Mouse (Mus musculus) liver, embryonic 12.5 days (tissue): ENCODE results near the gene Vmn2r70. TPM values are rescaled to one million over a fixed set of nuclear protein-coding genes. Genes with fewer than 3 reads are reported as not detected.

ENCODE experiments used
- ATAC-seq: fragments of 200-750 bp; cut with Nextera tagmentation; 2 replicates; pipeline ENCODE4 v1.8.0; 2017; ENCODE audit warnings: moderate number of reproducible peaks, mild to moderate bottlenecking, moderate library complexity
- H3K27ac ChIP-seq: fragments of 300-500 bp; sonication (generic); 2 replicates; pipeline ENCODE4 v1.5.1; 2016; ENCODE audit warnings: mild to moderate bottlenecking
- H3K27me3 ChIP-seq: fragments of 300-500 bp; sonication (generic); replicated peaks from 2 replicates; pipeline ENCODE4 v1.6.1; 2016; ENCODE audit warnings: mild to moderate bottlenecking, moderate library complexity
- H3K36me3 ChIP-seq: fragments of 300-500 bp; sonication (generic); 2 replicates; pipeline ENCODE4 v1.6.1; 2016; ENCODE audit warnings: mild to moderate bottlenecking, moderate library complexity
- H3K4me1 ChIP-seq: fragments of 300-500 bp; sonication (generic); 2 replicates; pipeline ENCODE4 v1.6.1; 2016
- H3K4me2 ChIP-seq: fragments of 300-500 bp; sonication (generic); 2 replicates; pipeline ENCODE4 v1.6.1; 2016; ENCODE audit warnings: mild to moderate bottlenecking, moderate library complexity
- H3K4me3 ChIP-seq: fragments of 300-500 bp; sonication (generic); 2 replicates; pipeline ENCODE4 v1.5.1; 2016; ENCODE audit warnings: mild to moderate bottlenecking, moderate library complexity
- H3K9ac ChIP-seq: fragments of 300-500 bp; sonication (generic); 2 replicates; pipeline ENCODE4 v1.6.1; 2016; ENCODE audit warnings: mild to moderate bottlenecking, moderate library complexity
- H3K9me3 ChIP-seq: fragments of 300-500 bp; sonication (generic); replicated peaks from 2 replicates; pipeline ENCODE4 v1.6.1; 2016; ENCODE audit warnings: mild to moderate bottlenecking, moderate library complexity
- WGBS: fragments of 180-500 bp; shearing (Covaris S2); methylation state at CpG from one replicate; pipeline ENCODE4 v1.1.7; 2016; ENCODE audit not compliant: insufficient replicate concordance; 5-methylcytosine and 5-hydroxymethylcytosine counted together
- polyA plus RNA-seq: library from polyadenylated mRNA; unstranded; fragments of >200 nt; fragmentation: Nextera tagmentation; extraction: Ambion mirVana; gene quantifications from 2 replicates; pipeline ENCODE4 v1.2.1, GENCODE M21; 2016

Gene Vmn2r70
- not detected in 2 replicates for polyA plus RNA-seq

DNA sequence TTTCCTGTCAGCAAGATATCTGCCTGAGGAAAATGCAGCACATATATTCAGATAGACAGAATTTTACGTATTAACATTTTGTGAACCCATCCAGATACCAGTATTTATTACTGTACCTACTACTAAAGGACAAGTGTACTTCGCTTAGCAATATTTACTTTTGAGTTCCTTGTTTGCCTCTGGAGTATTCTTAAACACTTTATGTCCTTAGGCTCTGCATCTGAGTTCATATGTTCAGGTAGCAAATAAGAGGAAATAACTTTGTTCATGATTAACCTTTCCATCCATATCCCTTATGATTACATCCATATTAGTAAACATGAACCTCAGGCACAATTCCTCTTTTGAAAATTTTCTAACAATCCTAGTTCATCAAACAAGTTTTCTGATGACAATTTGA lies at the start of gene Vmn2r70:
Vmn2r70 (minus strand) TSS at position 101 of the 400 bp plus-strand sequence.
- H3K27me3 ChIP-seq = no peaks in the 10 kb centered on the region
- 49% methylated on average over 2 of the region's 2 CpGs for WGBS
- H3K4me3 ChIP-seq = no peak within 1 kb of the TSS
- H3K4me2 ChIP-seq = no peak within 1 kb of the TSS
- H3K4me1 ChIP-seq = no peaks in the 10 kb centered on the region
- H3K27ac ChIP-seq = no peak within 1 kb of the TSS
- no peak for ATAC-seq
- H3K9me3 ChIP-seq = no peaks in the 10 kb centered on the region
- H3K36me3 ChIP-seq = no peaks in the 10 kb centered on the region
- H3K9ac ChIP-seq = no peak within 1 kb of the TSS

DNA sequence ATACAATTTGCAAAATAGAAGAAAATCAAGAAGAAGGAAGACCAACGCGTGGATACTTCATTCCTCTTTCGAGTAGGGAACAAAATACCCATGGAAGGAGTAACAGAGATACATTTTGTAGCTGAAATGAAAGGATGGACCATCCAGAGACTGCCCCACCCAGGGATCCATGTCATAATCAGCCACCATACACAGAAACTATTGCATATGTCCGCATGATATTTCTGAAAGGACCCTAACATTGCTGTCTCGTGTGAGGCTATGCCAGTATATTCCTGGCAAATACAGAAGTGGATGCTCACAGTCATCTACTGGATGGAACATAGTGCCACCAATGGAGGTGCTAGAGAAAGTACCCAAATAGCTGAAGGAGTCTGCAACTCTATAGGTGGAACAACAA lies 6.2 kb downstream of the Vmn2r70 start, which contains the start of gene Vmn2r71:
Vmn2r71 (plus strand) TSS at position 301 of the 400 bp plus-strand sequence.
- no peaks in the 10 kb centered on the region for H3K27me3 ChIP-seq
- H3K4me3 ChIP-seq = no peak within 1 kb of the TSS
- H3K36me3 ChIP-seq = no peaks in the 10 kb centered on the region
- WGBS = 73% methylated on average over 5 of the region's 5 CpGs
- no peaks in the 10 kb centered on the region for H3K9me3 ChIP-seq
- no peak within 1 kb of the TSS for H3K9ac ChIP-seq
- no peak within 1 kb of the TSS for H3K27ac ChIP-seq
- H3K4me1 ChIP-seq = no peaks in the 10 kb centered on the region
- no peak for ATAC-seq
- no peak within 1 kb of the TSS for H3K4me2 ChIP-seq

DNA sequence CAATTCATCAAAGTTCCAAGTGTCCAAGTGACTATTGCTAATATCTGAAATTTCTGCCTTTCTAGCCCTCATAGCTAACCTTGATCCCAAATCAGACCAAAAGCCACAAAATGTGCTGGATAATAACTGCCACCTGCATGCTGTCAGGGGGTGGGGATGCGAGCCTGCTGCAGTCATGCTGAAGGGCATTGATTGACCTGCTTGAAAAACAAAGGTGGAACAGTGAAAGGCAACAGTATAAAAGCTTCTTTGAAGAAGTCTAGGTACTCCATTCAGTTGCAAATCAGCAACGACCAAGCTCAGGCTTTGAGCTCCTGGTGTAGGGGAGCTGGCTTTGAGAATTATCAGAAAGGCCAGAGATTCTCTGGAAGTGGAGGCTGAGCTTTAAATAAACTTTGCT lies 25.9 kb downstream of the Vmn2r70 start:
- H3K4me3 ChIP-seq = no peak overlapping the region
- whole genome bisulfite sequencing = 51% methylated on average over 2 of the region's 2 CpGs
- no peak for ATAC-seq
- no peak overlapping the region for H3K4me2 ChIP-seq
- H3K27ac ChIP-seq = no peak overlapping the region
- no peaks in the 10 kb centered on the region for H3K4me1 ChIP-seq
- H3K36me3 ChIP-seq = no peaks in the 10 kb centered on the region
- 0 out of 2 replicates have a peak, but pooled peaks cover 3% of the 10 kb centered on the region for H3K9me3 ChIP-seq
- no peaks in the 10 kb centered on the region for H3K27me3 ChIP-seq
- H3K9ac ChIP-seq = no peak overlapping the region

DNA sequence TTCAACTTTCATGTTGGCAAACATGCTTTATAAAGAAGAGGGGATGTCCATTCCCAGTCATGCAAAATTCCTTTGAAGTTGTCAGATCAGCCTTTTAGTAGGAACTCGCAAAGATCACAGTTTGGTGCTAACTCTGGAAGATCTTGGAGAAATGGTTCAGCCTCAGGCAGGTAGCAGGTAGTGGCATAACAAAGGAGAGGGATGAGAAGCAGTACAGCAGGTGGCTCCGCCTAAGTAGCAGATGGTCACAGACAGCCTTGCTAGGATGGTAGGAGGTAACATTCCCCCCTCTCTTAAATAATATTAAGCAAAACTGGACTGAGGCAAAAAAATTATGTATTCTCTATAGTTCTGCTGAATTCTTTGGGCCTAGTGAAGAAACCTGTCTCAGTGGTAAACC lies 26.9 kb downstream of the Vmn2r70 start:
- Histone ChIP-seq H3K9me3 (0 out of 2 replicates have a peak, but pooled peaks cover 3% of the 10 kb centered on the region), H3K36me3 (no peaks in the 10 kb centered on the region), H3K27ac (no peak overlapping the region), H3K9ac (no peak overlapping the region), H3K4me2 (no peak overlapping the region), H3K4me3 (no peak overlapping the region), H3K4me1 (no peaks in the 10 kb centered on the region), H3K27me3 (no peaks in the 10 kb centered on the region)
- 85% methylated on average over 2 of the region's 2 CpGs for WGBS
- no peak for ATAC-seq

Other genes starting within 250 kb of the Vmn2r70 start
- not detected in 2 replicates for gene Vmn2r69, start 153.3 kb downstream of the Vmn2r70 start, polyA plus RNA-seq
- not detected in 2 replicates for gene Vmn2r71, start 6.1 kb downstream of the Vmn2r70 start, polyA plus RNA-seq
- gene Vmn2r72, start 185.9 kb upstream of the Vmn2r70 start, polyA plus RNA-seq = not detected in 2 replicates